ENCODE assay signal across 7 mouse cellular contexts in genomic region chr16:50432062-50432878, GRCm38 (mm10). TPM values are rescaled to one million over a fixed set of nuclear protein-coding genes. Genes with fewer than 3 reads are reported as not detected.
DNase-seq lines count a peak whose midpoint lies in the region; ATAC-seq lines count a peak whose summit lies in the region.

Gene Bbx, minus strand, starts transcription at chr16:50432390.

- intact Hi-C loops in left cerebral cortex, postnatal 36 days (cut with DNase I), result loop anchor here (2.0 to 5.0 kb wide), 3 partner anchors 97 to 575 kb away; no protein-coding TSS in a partner anchor

- no peaks in the 10 kb centered on the region for H3K27me3 ChIP-seq in intestine, embryonic 16.5 days (replicated peaks; ENCODE audit: control insufficient read depth, insufficient read depth, low read length)
- H3K27me3 ChIP-seq in midbrain, embryonic 11.5 days (ENCODE audit: control insufficient read depth, insufficient read depth, low read length), result no peaks in the 10 kb centered on the region

- peak; percentile 98 for ATAC-seq in intestine, embryonic 16.5 days
- peak; percentile 95 for ATAC-seq in midbrain, embryonic 11.5 days (ENCODE audit: low FRiP score)

- WGBS in intestine, embryonic 16.5 days, result under 1% methylated on average over 55 of the region's 55 CpGs
- under 1% methylated on average over 53 of the region's 55 CpGs for WGBS in midbrain, embryonic 11.5 days

- H3K9ac ChIP-seq in intestine, embryonic 16.5 days (ENCODE audit: low read depth, low read length), result peak within 1 kb of the TSS; percentile 93
- H3K9ac ChIP-seq in midbrain, embryonic 11.5 days (ENCODE audit: low read length), result peak within 1 kb of the TSS; percentile 90

- H3K4me2 ChIP-seq in intestine, embryonic 16.5 days (ENCODE audit: low read depth, low read length), result peak within 1 kb of the TSS; percentile 96
- H3K4me2 ChIP-seq in midbrain, embryonic 11.5 days, result peak within 1 kb of the TSS; percentile 100

- H3K4me1 ChIP-seq in intestine, embryonic 16.5 days (ENCODE audit: control insufficient read depth, insufficient read depth, low read length), result peaks cover 3% of the 10 kb centered on the region; the same call in 1 of the 2 replicates
- peaks cover 4% of the 10 kb centered on the region; the same call in 1 of the 2 replicates for H3K4me1 ChIP-seq in midbrain, embryonic 11.5 days (ENCODE audit: control insufficient read depth, insufficient read depth, low read length)

- H3K9me3 ChIP-seq in intestine, embryonic 16.5 days (ENCODE audit: control insufficient read depth, low read length), result no peaks in the 10 kb centered on the region
- no peaks in the 10 kb centered on the region for H3K9me3 ChIP-seq in midbrain, embryonic 11.5 days (ENCODE audit: control insufficient read depth, low read length)

- DNase-seq in adrenal gland, adult 8-10 months, result peak; percentile 96
- DNase-seq in embryo, embryonic 9.5 days (ENCODE audit: extremely low spot score), result peak; percentile 95
- peak; percentile 86 to 92 for DNase-seq in gastrocnemius, postnatal 4 days (ENCODE audit: low spot score in 2 of 2)
- DNase-seq in left cerebral cortex, postnatal 36 days (ENCODE audit: low spot score in 2 of 2), result peak; percentile 98 to 99
- DNase-seq in midbrain, embryonic 11.5 days (ENCODE audit: low spot score, missing footprints), result peak; percentile 100
- DNase-seq in skeletal muscle tissue, adult 2 months (ENCODE audit: low read depth, low spot score), result peak; percentile 93

- H3K36me3 ChIP-seq in intestine, embryonic 16.5 days (ENCODE audit: control insufficient read depth, insufficient read depth, low read length), result no peaks in the 10 kb centered on the region
- no peaks in the 10 kb centered on the region for H3K36me3 ChIP-seq in midbrain, embryonic 11.5 days (ENCODE audit: control insufficient read depth, insufficient read depth, low read length)

- H3K4me3 ChIP-seq in intestine, embryonic 16.5 days (ENCODE audit: low read length), result peak within 1 kb of the TSS; percentile 95
- H3K4me3 ChIP-seq in midbrain, embryonic 11.5 days (ENCODE audit: low read depth, low read length), result peak within 1 kb of the TSS; percentile 87

- H3K27ac ChIP-seq in intestine, embryonic 16.5 days (ENCODE audit: low read length), result peak within 1 kb of the TSS; percentile 99
- H3K27ac ChIP-seq in midbrain, embryonic 11.5 days (ENCODE audit: low read depth, low read length), result peak within 1 kb of the TSS; percentile 89

RNA-seq across cellular contexts. Expression of gene Bbx, which starts in this region (rescaled TPM):
- 10 to 100 TPM; 43.8 to 50.6 (median 46.3) TPM for total RNA-seq in adrenal gland, adult 8-10 months (2022)
- total RNA-seq in gastrocnemius, postnatal 4 days (2021), result 10 to 100 TPM; 19.1 to 20.0 TPM
- 28.8 and 30.7 TPM in 2 replicates for polyA plus RNA-seq in intestine, embryonic 16.5 days (2015; fragmentation: Nextera tagmentation; extraction: Ambion mirVana)
- total RNA-seq in left cerebral cortex, postnatal 36 days (2021), result 10 to 100 TPM; 18.6 to 22.9 TPM
- polyA plus RNA-seq in midbrain, embryonic 11.5 days (2014; fragmentation: Nextera tagmentation; extraction: Ambion mirVana), result 23.8 and 30.1 TPM in 2 replicates

Comparison
In these comparisons a context has a peak if more than half of its experiments do, and no peak if none do; other contexts are left out.
1. Peak in every context shown above with its lines: DNase-seq, ATAC-seq, H3K4me3 ChIP-seq and H3K27ac ChIP-seq.